Mouse (Mus musculus): Measurements from ENCODE around the gene Brsk2. TPM values are rescaled to one million over a fixed set of nuclear protein-coding genes. Genes with fewer than 3 reads are reported as not detected.

Brsk2 gene
- polyA plus RNA-seq, 1 experiment from 2014 or later, result 0.40 TPM

GRCm38 (mm10) chr7:141988314-141988806 is 38.8 kb downstream of the Brsk2 start:
- Histone ChIP-seq H3K27ac (ENCODE audit: poor library complexity, severe bottlenecking) (no peak overlapping the region), H3K4me1 (replicated peaks) (no peaks in the 10 kb centered on the region), H3K4me3 (no peak overlapping the region), H3K4me2 (no peak overlapping the region), H3K9me3 (replicated peaks) (no peaks in the 10 kb centered on the region), H3K9ac (no peak overlapping the region), H3K36me3 (no peaks in the 10 kb centered on the region), H3K27me3 (replicated peaks) (0 out of 2 replicates have a peak, but pooled peaks cover 4% of the 10 kb centered on the region)
- WGBS, result 83% methylated on average over 7 of the region's 7 CpGs
- no peak for ATAC-seq (ENCODE audit: insufficient number of reproducible peaks, low FRiP score)

GRCm38 (mm10) chr7:141991183-141991582 is 41.6 kb downstream of the Brsk2 start:
- Histone ChIP-seq H3K9me3 (replicated peaks) (no peaks in the 10 kb centered on the region), H3K4me1 (replicated peaks) (no peaks in the 10 kb centered on the region), H3K4me3 (no peak overlapping the region), H3K27me3 (replicated peaks) (0 out of 2 replicates have a peak, but pooled peaks cover 4% of the 10 kb centered on the region), H3K27ac (ENCODE audit: poor library complexity, severe bottlenecking) (no peak overlapping the region), H3K9ac (no peak overlapping the region), H3K36me3 (no peaks in the 10 kb centered on the region), H3K4me2 (no peak overlapping the region)
- WGBS, result 72% methylated on average over 2 of the region's 2 CpGs
- no peak for ATAC-seq (ENCODE audit: insufficient number of reproducible peaks, low FRiP score)

GRCm38 (mm10) chr7:141994121-141994520 is 44.6 kb downstream of the Brsk2 start:
- no peak overlapping the region for H3K4me3 ChIP-seq
- H3K27ac ChIP-seq (ENCODE audit: poor library complexity, severe bottlenecking), result no peak overlapping the region
- no peak overlapping the region for H3K4me2 ChIP-seq
- H3K9ac ChIP-seq, result no peak overlapping the region
- no peak for ATAC-seq (ENCODE audit: insufficient number of reproducible peaks, low FRiP score)
- H3K36me3 ChIP-seq, result no peaks in the 10 kb centered on the region
- no peaks in the 10 kb centered on the region for H3K9me3 ChIP-seq (replicated peaks)
- H3K27me3 ChIP-seq (replicated peaks), result no peaks in the 10 kb centered on the region
- WGBS, result 77% methylated on average over 4 of the region's 4 CpGs
- H3K4me1 ChIP-seq (replicated peaks), result no peaks in the 10 kb centered on the region

- Histone ChIP-seq H3K9ac (no peak overlapping the region), H3K4me1 (replicated peaks) (peaks cover 5% of the 10 kb centered on the region; the same call in 1 of the 2 replicates), H3K4me2 (no peak overlapping the region), H3K36me3 (peaks cover 11% of the 10 kb centered on the region; the same call in 1 of the 2 replicates), H3K27ac (ENCODE audit: poor library complexity, severe bottlenecking) (no peak overlapping the region), H3K27me3 (replicated peaks) (no peaks in the 10 kb centered on the region), H3K9me3 (replicated peaks) (no peaks in the 10 kb centered on the region), H3K4me3 (no peak overlapping the region)
- ATAC-seq (ENCODE audit: insufficient number of reproducible peaks, low FRiP score), result no peak
- WGBS, result 92% methylated on average over 3 of the region's 3 CpGs
Observed at GRCm38 (mm10) chr7:142000661-142001060, 51.1 kb downstream of the Brsk2 start.

- 80% methylated on average over 22 of the region's 22 CpGs for WGBS
- peaks cover 5% of the 10 kb centered on the region; the same call in 1 of the 2 replicates for H3K4me1 ChIP-seq (replicated peaks)
- H3K9me3 ChIP-seq (replicated peaks), result no peaks in the 10 kb centered on the region
- no peak for ATAC-seq (ENCODE audit: insufficient number of reproducible peaks, low FRiP score)
- no peak overlapping the region for H3K27ac ChIP-seq (ENCODE audit: poor library complexity, severe bottlenecking)
- no peak overlapping the region for H3K4me2 ChIP-seq
- no peaks in the 10 kb centered on the region for H3K27me3 ChIP-seq (replicated peaks)
- H3K4me3 ChIP-seq, result no peak overlapping the region
- H3K36me3 ChIP-seq, result peaks cover 11% of the 10 kb centered on the region; the same call in 1 of the 2 replicates
- no peak overlapping the region for H3K9ac ChIP-seq
Observed at GRCm38 (mm10) chr7:142001597-142002340, 52.2 kb downstream of the Brsk2 start.

GRCm38 (mm10) chr7:142016562-142016961 is 67.0 kb downstream of the Brsk2 start:
- H3K4me2 ChIP-seq, result no peak overlapping the region
- H3K9me3 ChIP-seq (replicated peaks), result no peaks in the 10 kb centered on the region
- H3K27ac ChIP-seq (ENCODE audit: poor library complexity, severe bottlenecking), result no peak overlapping the region
- no peak overlapping the region for H3K9ac ChIP-seq
- 61% methylated on average over 1 of the region's 1 CpGs for WGBS
- no peaks in the 10 kb centered on the region for H3K27me3 ChIP-seq (replicated peaks)
- peaks cover 26% of the 10 kb centered on the region for H3K36me3 ChIP-seq
- no peak overlapping the region for H3K4me3 ChIP-seq
- H3K4me1 ChIP-seq (replicated peaks), result peaks cover 23% of the 10 kb centered on the region
- no peak for ATAC-seq (ENCODE audit: insufficient number of reproducible peaks, low FRiP score)

- Histone ChIP-seq H3K9ac (no peak overlapping the region), H3K9me3 (replicated peaks) (no peaks in the 10 kb centered on the region), H3K4me1 (replicated peaks) (peaks cover 27% of the 10 kb centered on the region), H3K36me3 (peaks cover 9% of the 10 kb centered on the region; the same call in 1 of the 2 replicates), H3K27ac (ENCODE audit: poor library complexity, severe bottlenecking) (no peak overlapping the region), H3K4me3 (no peak overlapping the region), H3K27me3 (replicated peaks) (no peaks in the 10 kb centered on the region), H3K4me2 (no peak overlapping the region)
- ATAC-seq (ENCODE audit: insufficient number of reproducible peaks, low FRiP score), result no peak
- WGBS, result 60% methylated on average over 2 of the region's 2 CpGs
Observed at GRCm38 (mm10) chr7:142019699-142020098, 70.1 kb downstream of the Brsk2 start.

- H3K27me3 ChIP-seq (replicated peaks), result no peaks in the 10 kb centered on the region
- 72% methylated on average over 3 of the region's 3 CpGs for WGBS
- H3K4me2 ChIP-seq, result no peak overlapping the region
- no peak overlapping the region for H3K9ac ChIP-seq
- H3K36me3 ChIP-seq, result peaks cover 4% of the 10 kb centered on the region; the same call in 1 of the 2 replicates
- peaks cover 38% of the 10 kb centered on the region for H3K4me1 ChIP-seq (replicated peaks)
- no peak overlapping the region for H3K4me3 ChIP-seq
- no peak overlapping the region for H3K27ac ChIP-seq (ENCODE audit: poor library complexity, severe bottlenecking)
- ATAC-seq (ENCODE audit: insufficient number of reproducible peaks, low FRiP score), result no peak
- no peaks in the 10 kb centered on the region for H3K9me3 ChIP-seq (replicated peaks)
Observed at GRCm38 (mm10) chr7:142020827-142021226, 71.3 kb downstream of the Brsk2 start.

GRCm38 (mm10) chr7:142025196-142025595 is 75.6 kb downstream of the Brsk2 start:
- Histone ChIP-seq H3K9me3 (replicated peaks) (no peaks in the 10 kb centered on the region), H3K4me1 (replicated peaks) (peaks cover 37% of the 10 kb centered on the region), H3K4me2 (peak overlapping the region; percentile 0; the same call in 1 of the 2 replicates), H3K4me3 (no peak overlapping the region), H3K36me3 (no peaks in the 10 kb centered on the region), H3K27me3 (replicated peaks) (no peaks in the 10 kb centered on the region), H3K27ac (ENCODE audit: poor library complexity, severe bottlenecking) (peak overlapping the region; percentile 54), H3K9ac (no peak overlapping the region)
- WGBS, result 46% methylated on average over 2 of the region's 2 CpGs
- ATAC-seq (ENCODE audit: insufficient number of reproducible peaks, low FRiP score), result no peak

GRCm38 (mm10) chr7:142025926-142026325 is 76.4 kb downstream of the Brsk2 start:
- Histone ChIP-seq H3K4me3 (no peak overlapping the region), H3K27me3 (replicated peaks) (no peaks in the 10 kb centered on the region), H3K4me1 (replicated peaks) (peaks cover 34% of the 10 kb centered on the region), H3K36me3 (no peaks in the 10 kb centered on the region), H3K4me2 (no peak overlapping the region), H3K9me3 (replicated peaks) (no peaks in the 10 kb centered on the region), H3K27ac (ENCODE audit: poor library complexity, severe bottlenecking) (peak overlapping the region; percentile 54), H3K9ac (peak overlapping the region; percentile 34; the same call in 1 of the 2 replicates)
- 65% methylated on average over 4 of the region's 4 CpGs for WGBS
- peak; percentile 37; the same call in 1 of the 2 replicates for ATAC-seq (ENCODE audit: insufficient number of reproducible peaks, low FRiP score)

- H3K9ac ChIP-seq, result no peak overlapping the region
- no peak overlapping the region for H3K4me3 ChIP-seq
- H3K4me1 ChIP-seq (replicated peaks), result peaks cover 39% of the 10 kb centered on the region
- ATAC-seq (ENCODE audit: insufficient number of reproducible peaks, low FRiP score), result no peak
- H3K36me3 ChIP-seq, result no peaks in the 10 kb centered on the region; the same call in 1 of the 2 replicates
- no peaks in the 10 kb centered on the region for H3K9me3 ChIP-seq (replicated peaks)
- H3K27ac ChIP-seq (ENCODE audit: poor library complexity, severe bottlenecking), result no peak overlapping the region
- no peak overlapping the region for H3K4me2 ChIP-seq
- H3K27me3 ChIP-seq (replicated peaks), result no peaks in the 10 kb centered on the region
Observed at GRCm38 (mm10) chr7:142030073-142030472, 80.5 kb downstream of the Brsk2 start.
